Mouse (Mus musculus): ENCODE results near the gene Gm5150.
"Not testable (repeated sequence)": the region's sequence is repeated elsewhere in the genome, so short reads cannot be mapped to it uniquely, and the experiment has no call there.

Gm5150 gene

GRCm38 (mm10) chr3:16006215-16006614, at the start of gene Gm5150:
TSS of gene Gm5150 (minus strand) at chr3:16006437.
- ATAC-seq (ENCODE audit: low TSS enrichment) = no peak

GRCm38 (mm10) chr3:16051736-16052135, 45.5 kb upstream of the Gm5150 start:
- not testable (repeated sequence) for ATAC-seq (ENCODE audit: low TSS enrichment)

- ATAC-seq (ENCODE audit: low TSS enrichment) = no peak
These were observed 41.1 kb upstream of the Gm5150 start for GRCm38 (mm10) chr3:16047288-16047687.

- ATAC-seq (ENCODE audit: low TSS enrichment) = peak; percentile 82; the same call in 1 of the 2 replicates
These were observed 37.1 kb upstream of the Gm5150 start for GRCm38 (mm10) chr3:16043315-16043714.

- peak; percentile 41; the same call in 1 of the 2 replicates for ATAC-seq (ENCODE audit: low TSS enrichment)
These were observed 18.8 kb upstream of the Gm5150 start for GRCm38 (mm10) chr3:16024988-16025387.

GRCm38 (mm10) chr3:16022214-16022613, 16.0 kb upstream of the Gm5150 start:
- no peak for ATAC-seq (ENCODE audit: low TSS enrichment)

GRCm38 (mm10) chr3:16014456-16014855, 8.2 kb upstream of the Gm5150 start:
- not testable (repeated sequence) for ATAC-seq (ENCODE audit: low TSS enrichment)

GRCm38 (mm10) chr3:16007827-16008226, 1.6 kb upstream of the Gm5150 start:
- ATAC-seq (ENCODE audit: low TSS enrichment) = no peak

- ATAC-seq (ENCODE audit: low TSS enrichment) = no peak
These were observed 2.2 kb downstream of the Gm5150 start for GRCm38 (mm10) chr3:16003890-16004633.

GRCm38 (mm10) chr3:15999479-15999878, 6.8 kb downstream of the Gm5150 start:
- ATAC-seq (ENCODE audit: low TSS enrichment) = not testable (repeated sequence)

- no peak for ATAC-seq (ENCODE audit: low TSS enrichment)
These were observed 24.0 kb downstream of the Gm5150 start for GRCm38 (mm10) chr3:15982216-15982615.

- no peak for ATAC-seq (ENCODE audit: low TSS enrichment)
These were observed 49.3 kb downstream of the Gm5150 start for GRCm38 (mm10) chr3:15956921-15957320.
